Mouse (Mus musculus) limb, embryonic 11.5 days (tissue): ENCODE data around the gene 1810046K07Rik. TPM values are rescaled to one million over a fixed set of nuclear protein-coding genes. Genes with fewer than 3 reads are reported as not detected.
A peak's percentile ranks its signal among the peaks of the same experiment; 100 is the strongest.

Experiments used
- ATAC-seq: fragments of 200-750 bp; cut with Nextera tagmentation; 2 replicates; pipeline ENCODE4 v1.8.0; 2017; ENCODE audit warnings: low read depth; ENCODE audit not compliant: insufficient number of reproducible peaks, low FRiP score, low TSS enrichment
- DNase-seq: peaks from one replicate; pipeline ENCODE4 v3.0.0-alpha.2; 2015; ENCODE audit warnings: low spot score
- H3K27ac ChIP-seq: fragments of 300-500 bp; sonication (generic); replicated peaks from 2 replicates; pipeline ENCODE4 v1.5.1; 2014; ENCODE audit warnings: low read depth, mild to moderate bottlenecking, low read length
- H3K27me3 ChIP-seq: fragments of 300-500 bp; sonication (generic); 2 replicates; pipeline ENCODE4 v1.6.1; 2014; ENCODE audit warnings: mild to moderate bottlenecking, low read length, mixed read lengths; ENCODE audit not compliant: control insufficient read depth, insufficient read depth
- H3K36me3 ChIP-seq: fragments of 300-500 bp; sonication (generic); 2 replicates; pipeline ENCODE4 v1.6.1; 2014; ENCODE audit warnings: mild to moderate bottlenecking, low read length, moderate library complexity, mixed read lengths; ENCODE audit not compliant: control insufficient read depth, insufficient read depth
- H3K4me1 ChIP-seq: fragments of 300-500 bp; sonication (generic); 2 replicates; pipeline ENCODE4 v1.6.1; 2014; ENCODE audit warnings: low read length, mixed read lengths; ENCODE audit not compliant: control insufficient read depth, insufficient read depth
- H3K4me2 ChIP-seq: fragments of 300-500 bp; sonication (generic); 2 replicates; pipeline ENCODE4 v1.6.1; 2014; ENCODE audit warnings: low read depth, mild to moderate bottlenecking, moderate library complexity; ENCODE audit not compliant: severe bottlenecking
- H3K4me3 ChIP-seq: fragments of 300-500 bp; sonication (generic); 2 replicates; pipeline ENCODE4 v1.5.1; 2014; ENCODE audit warnings: low read depth, low read length
- H3K9ac ChIP-seq: fragments of 300-500 bp; sonication (generic); 2 replicates; pipeline ENCODE4 v1.6.1; 2014; ENCODE audit warnings: mild to moderate bottlenecking, low read length
- H3K9me3 ChIP-seq: fragments of 300-500 bp; sonication (generic); 2 replicates; pipeline ENCODE4 v1.6.1; 2016; ENCODE audit warnings: low read length; ENCODE audit not compliant: control insufficient read depth
- WGBS: fragments of 180-500 bp; shearing (Covaris S2); extraction: QIAGEN DNeasy Blood & Tissue Kit; methylation state at CpG from one replicate; pipeline ENCODE4 v1.1.7; 2014; 5-methylcytosine and 5-hydroxymethylcytosine counted together
- polyA plus RNA-seq: library from polyadenylated mRNA; unstranded; fragments of >200 nt; fragmentation: Nextera tagmentation; extraction: Ambion mirVana; gene quantifications from 2 replicates; pipeline ENCODE4 v1.2.1, GENCODE M21; 2014

Gene 1810046K07Rik
- polyA plus RNA-seq, 1 experiment from 2014 or later = not detected

GRCm38 (mm10) chr9:51312554-51313317, 16.0 kb downstream of the 1810046K07Rik start:
- Histone ChIP-seq H3K4me1 (no peaks in the 10 kb centered on the region), H3K4me2 (no peak overlapping the region), H3K4me3 (no peak overlapping the region), H3K9ac (no peak overlapping the region), H3K36me3 (no peaks in the 10 kb centered on the region), H3K9me3 (no peaks in the 10 kb centered on the region), H3K27me3 (no peaks in the 10 kb centered on the region), H3K27ac (no peak overlapping the region)
- ATAC-seq (no peak), DNase-seq (no peak)
- 79% methylated on average over 18 of the region's 18 CpGs for WGBS

- no peak overlapping the region for H3K4me3 ChIP-seq
- no peak overlapping the region for H3K4me2 ChIP-seq
- no peaks in the 10 kb centered on the region for H3K9me3 ChIP-seq
- WGBS = 77% methylated on average over 7 of the region's 7 CpGs
- no peak overlapping the region for H3K27ac ChIP-seq
- no peaks in the 10 kb centered on the region for H3K36me3 ChIP-seq
- H3K27me3 ChIP-seq = no peaks in the 10 kb centered on the region
- DNase-seq = no peak
- no peak overlapping the region for H3K9ac ChIP-seq
- ATAC-seq = no peak
- no peaks in the 10 kb centered on the region for H3K4me1 ChIP-seq
Measured at GRCm38 (mm10) chr9:51310515-51310914, 18.2 kb downstream of the 1810046K07Rik start.

GRCm38 (mm10) chr9:51306351-51306750, 22.4 kb downstream of the 1810046K07Rik start:
- Histone ChIP-seq H3K4me1 (no peaks in the 10 kb centered on the region), H3K9ac (no peak overlapping the region), H3K36me3 (no peaks in the 10 kb centered on the region), H3K27ac (no peak overlapping the region), H3K9me3 (no peaks in the 10 kb centered on the region), H3K4me3 (no peak overlapping the region), H3K4me2 (no peak overlapping the region), H3K27me3 (no peaks in the 10 kb centered on the region)
- DNase-seq (no peak), ATAC-seq (no peak)
- WGBS = 93% methylated on average over 3 of the region's 3 CpGs

- DNase-seq (no peak), ATAC-seq (no peak)
- Histone ChIP-seq H3K27ac (no peak overlapping the region), H3K9me3 (no peaks in the 10 kb centered on the region), H3K9ac (no peak overlapping the region), H3K4me3 (no peak overlapping the region), H3K36me3 (no peaks in the 10 kb centered on the region), H3K27me3 (no peaks in the 10 kb centered on the region), H3K4me1 (no peaks in the 10 kb centered on the region), H3K4me2 (no peak overlapping the region)
- 75% methylated on average over 3 of the region's 3 CpGs for WGBS
Measured at GRCm38 (mm10) chr9:51305146-51305545, 23.6 kb downstream of the 1810046K07Rik start.

- DNase-seq = no peak
- ATAC-seq = no peak
- Histone ChIP-seq H3K9ac (no peak overlapping the region), H3K27me3 (no peaks in the 10 kb centered on the region), H3K9me3 (no peaks in the 10 kb centered on the region), H3K4me2 (no peak overlapping the region), H3K36me3 (no peaks in the 10 kb centered on the region), H3K27ac (no peak overlapping the region), H3K4me3 (no peak overlapping the region), H3K4me1 (no peaks in the 10 kb centered on the region)
- 75% methylated on average over 5 of the region's 5 CpGs for WGBS
Measured at GRCm38 (mm10) chr9:51303980-51304379, 24.7 kb downstream of the 1810046K07Rik start.

- WGBS = 73% methylated on average over 8 of the region's 8 CpGs
- H3K27ac ChIP-seq = no peak overlapping the region
- ATAC-seq = no peak
Measured at GRCm38 (mm10) chr9:51293541-51293940, 35.2 kb downstream of the 1810046K07Rik start.

GRCm38 (mm10) chr9:51292674-51293073, 36.0 kb downstream of the 1810046K07Rik start:
- no peak overlapping the region for H3K4me3 ChIP-seq
- H3K36me3 ChIP-seq = no peaks in the 10 kb centered on the region

More at GRCm38 (mm10) chr9:51293541-51293940, 35.2 kb downstream of the 1810046K07Rik start:
- Histone ChIP-seq H3K9me3 (no peaks in the 10 kb centered on the region), H3K9ac (no peak overlapping the region), H3K4me3 (no peak overlapping the region), H3K4me1 (no peaks in the 10 kb centered on the region), H3K36me3 (no peaks in the 10 kb centered on the region), H3K4me2 (no peak overlapping the region), H3K27me3 (no peaks in the 10 kb centered on the region)
- no peak for DNase-seq

GRCm38 (mm10) chr9:51290980-51291379, 37.7 kb downstream of the 1810046K07Rik start:
- H3K9ac ChIP-seq = no peak overlapping the region
- no peaks in the 10 kb centered on the region for H3K27me3 ChIP-seq
- no peak overlapping the region for H3K4me2 ChIP-seq
- 78% methylated on average over 4 of the region's 4 CpGs for WGBS
- DNase-seq = no peak
- no peak for ATAC-seq
- H3K4me1 ChIP-seq = no peaks in the 10 kb centered on the region
- no peak overlapping the region for H3K27ac ChIP-seq
- H3K4me3 ChIP-seq = no peak overlapping the region
- H3K36me3 ChIP-seq = no peaks in the 10 kb centered on the region
- no peaks in the 10 kb centered on the region for H3K9me3 ChIP-seq

More at GRCm38 (mm10) chr9:51292674-51293073, 36.0 kb downstream of the 1810046K07Rik start:
- H3K9ac ChIP-seq = no peak overlapping the region
- H3K27ac ChIP-seq = no peak overlapping the region
- no peak for ATAC-seq
- H3K4me1 ChIP-seq = no peaks in the 10 kb centered on the region
- peak; percentile 88 for DNase-seq
- 37% methylated on average over 4 of the region's 4 CpGs for WGBS
- no peak overlapping the region for H3K4me2 ChIP-seq
- no peaks in the 10 kb centered on the region for H3K27me3 ChIP-seq
- H3K9me3 ChIP-seq = no peaks in the 10 kb centered on the region

GRCm38 (mm10) chr9:51286079-51286478, 42.6 kb downstream of the 1810046K07Rik start:
- H3K4me3 ChIP-seq = no peak overlapping the region
- ATAC-seq (no peak), DNase-seq (no peak)
- no peak overlapping the region for H3K27ac ChIP-seq
- H3K9me3 ChIP-seq = no peaks in the 10 kb centered on the region
- WGBS = 58% methylated on average over 2 of the region's 2 CpGs
- no peak overlapping the region for H3K9ac ChIP-seq
- H3K27me3 ChIP-seq = no peaks in the 10 kb centered on the region
- no peak overlapping the region for H3K4me2 ChIP-seq
- H3K4me1 ChIP-seq = no peaks in the 10 kb centered on the region
- H3K36me3 ChIP-seq = no peaks in the 10 kb centered on the region
